Mouse (Mus musculus) ovary, adult 18-20 months (tissue): ENCODE results near the gene Ccdc13.

ENCODE experiments used
- DNase-seq: peaks from one replicate; pipeline ENCODE4 v3.0.0; 2022; ENCODE audit warnings: low spot score, mixed read lengths

Gene Ccdc13

DNA sequence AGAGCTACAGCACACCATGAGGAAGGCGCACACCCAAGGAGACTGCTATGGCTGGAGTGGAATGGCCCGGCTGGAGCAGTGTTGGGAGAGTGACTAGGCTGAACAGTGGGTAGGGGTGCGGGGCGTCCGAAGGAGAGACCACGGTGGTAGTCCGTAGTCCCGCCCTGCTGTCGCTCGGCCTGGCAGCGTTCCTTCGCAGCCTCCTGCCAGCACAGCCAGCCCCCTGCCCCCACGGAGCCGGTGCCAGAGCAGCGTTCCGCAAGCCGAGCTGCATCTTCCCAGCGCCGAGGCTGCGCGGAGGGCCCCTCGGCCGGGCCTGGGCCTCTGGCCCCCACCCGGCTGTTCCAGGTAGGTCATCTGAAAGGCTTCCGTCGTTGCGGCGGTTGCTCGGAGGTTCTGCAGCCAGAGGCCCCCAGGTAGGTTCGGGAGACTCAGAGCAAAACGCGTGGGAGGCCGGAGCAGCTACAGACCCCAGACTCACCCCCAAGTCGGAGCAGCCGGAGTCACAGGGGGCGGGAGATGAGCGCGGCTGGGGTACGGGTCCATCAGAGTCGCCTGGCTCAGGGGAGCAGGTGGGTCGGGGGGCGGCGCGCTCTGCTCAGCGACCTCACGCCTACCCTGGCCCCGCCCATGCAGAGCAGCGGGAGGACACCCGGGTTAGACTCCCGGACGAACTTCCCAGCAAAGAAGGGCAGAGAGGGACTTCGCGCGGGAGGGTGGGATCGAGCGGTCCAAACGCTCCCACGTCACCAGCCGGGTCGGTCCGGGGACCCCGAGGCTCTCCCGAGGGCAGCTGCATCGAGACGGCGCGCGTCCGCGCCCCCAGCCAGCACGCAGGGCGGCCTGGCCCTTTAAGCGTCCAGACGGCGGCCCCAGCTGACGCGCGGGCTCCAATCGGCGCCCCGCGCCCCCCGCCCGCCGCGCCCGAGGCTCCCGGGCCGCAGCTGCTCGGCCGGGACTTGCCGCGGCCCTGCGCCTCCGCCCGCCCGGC, 79.9 kb downstream of the Ccdc13 start, which contains the start of gene Zfp651:
TSS of gene Zfp651 (plus strand) at position 240 of the 991 bp plus-strand sequence.
- no peak for DNase-seq

DNA sequence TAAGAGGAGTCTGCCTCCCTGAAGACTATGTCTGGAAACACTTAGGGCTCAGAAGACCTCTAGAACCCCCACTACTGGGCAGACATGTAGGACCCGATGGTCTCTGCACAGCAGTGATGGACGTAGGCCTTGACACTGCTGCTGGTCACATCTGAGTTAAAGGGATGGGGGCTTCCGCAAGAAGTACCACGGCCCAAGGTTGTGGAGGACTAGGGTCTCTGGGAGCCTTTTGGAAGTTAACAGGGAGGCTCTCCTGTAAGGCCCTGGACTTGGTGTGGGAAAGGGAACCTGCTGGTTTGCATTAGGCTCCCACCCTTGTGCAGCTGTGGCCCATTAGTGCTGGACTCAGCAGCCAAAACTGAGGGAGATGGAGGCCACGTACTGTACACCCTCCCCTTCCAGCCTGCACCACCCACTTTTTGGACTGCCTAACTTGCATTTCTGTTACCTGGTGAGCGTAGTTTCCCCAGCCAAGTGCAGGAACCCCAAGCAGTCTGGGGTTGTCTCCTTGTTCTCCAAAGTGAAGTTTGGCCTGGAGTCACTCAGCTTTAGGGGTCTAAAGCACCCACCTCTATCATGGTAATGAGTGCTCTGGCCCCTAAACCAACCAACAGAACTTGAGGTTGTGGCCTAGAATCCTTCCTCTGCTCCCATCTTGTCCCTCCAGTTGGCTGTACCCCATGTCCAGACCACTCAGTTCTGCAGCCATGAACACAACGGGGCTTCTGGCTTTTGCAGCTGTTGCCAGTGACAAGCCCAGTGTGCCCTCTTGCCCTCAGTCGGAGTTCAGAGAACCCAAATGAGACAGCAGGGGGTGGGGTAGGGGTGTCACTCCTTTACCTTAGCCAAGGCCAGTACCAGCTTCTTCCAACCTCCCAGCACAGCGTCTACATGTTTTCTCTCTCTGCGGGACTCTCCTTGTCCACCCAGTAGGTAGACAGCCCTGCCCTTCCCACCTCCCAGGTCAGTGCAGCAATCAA, 81.1 kb downstream of the Ccdc13 start:
- no peak for DNase-seq

DNA sequence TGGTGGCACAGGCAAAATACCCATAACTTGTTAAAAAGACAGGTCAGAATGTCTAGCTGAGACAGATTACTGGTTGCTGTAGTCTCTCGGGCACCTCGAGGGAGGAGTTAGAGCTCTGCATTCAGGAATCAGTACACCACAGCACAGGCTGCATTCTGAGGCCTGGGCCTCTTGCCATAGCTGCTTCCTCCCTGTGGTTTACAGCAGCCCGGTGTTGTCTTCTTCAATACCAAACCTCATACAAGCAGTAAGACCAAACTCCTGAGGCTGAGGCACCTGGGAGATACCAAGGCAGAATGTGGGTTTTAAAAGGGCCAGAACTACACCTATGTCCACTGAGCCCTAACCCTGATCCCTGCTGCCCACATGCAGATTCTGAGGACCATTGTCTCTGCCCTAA, 81.8 kb downstream of the Ccdc13 start:
- no peak for DNase-seq

DNA sequence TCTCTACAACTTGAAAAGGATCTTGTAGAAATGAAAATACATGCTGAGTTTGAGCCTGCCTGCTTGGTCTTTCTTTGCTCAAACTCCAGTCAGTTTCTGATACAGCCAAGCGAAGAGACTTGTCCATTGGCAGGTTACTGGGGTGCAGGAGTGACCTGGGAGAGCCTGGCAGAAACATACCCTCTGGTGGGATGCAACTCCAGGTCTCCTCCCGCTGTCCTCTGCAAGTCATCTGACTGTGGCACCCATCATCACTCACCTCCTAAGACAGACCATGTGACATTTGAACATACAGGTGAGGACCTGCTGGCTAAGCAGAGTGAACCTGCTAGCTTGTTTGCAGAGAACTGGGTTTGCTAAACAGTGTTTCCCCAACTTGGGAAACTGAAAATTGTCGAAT, 82.5 kb downstream of the Ccdc13 start:
- DNase-seq: no peak

DNA sequence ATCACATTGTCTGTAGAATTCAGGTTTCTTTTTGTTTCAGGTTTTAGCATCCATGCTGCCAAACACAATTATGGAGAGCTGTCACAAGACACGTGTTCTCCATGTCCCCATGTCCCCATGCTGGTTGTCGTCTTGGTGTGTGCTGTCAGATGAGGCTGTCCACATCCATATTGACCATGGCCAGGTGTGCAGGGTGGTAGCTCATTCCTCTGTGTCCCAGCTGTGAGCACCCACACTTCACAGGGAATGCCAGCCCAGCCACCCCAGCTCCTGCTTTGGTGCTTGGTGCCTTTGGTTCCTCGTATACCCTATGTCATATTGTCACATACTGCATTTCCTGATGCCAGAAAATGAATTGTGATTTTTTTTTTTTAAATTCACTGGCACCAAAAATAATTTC, 84.6 kb downstream of the Ccdc13 start:
- no peak for DNase-seq

DNA sequence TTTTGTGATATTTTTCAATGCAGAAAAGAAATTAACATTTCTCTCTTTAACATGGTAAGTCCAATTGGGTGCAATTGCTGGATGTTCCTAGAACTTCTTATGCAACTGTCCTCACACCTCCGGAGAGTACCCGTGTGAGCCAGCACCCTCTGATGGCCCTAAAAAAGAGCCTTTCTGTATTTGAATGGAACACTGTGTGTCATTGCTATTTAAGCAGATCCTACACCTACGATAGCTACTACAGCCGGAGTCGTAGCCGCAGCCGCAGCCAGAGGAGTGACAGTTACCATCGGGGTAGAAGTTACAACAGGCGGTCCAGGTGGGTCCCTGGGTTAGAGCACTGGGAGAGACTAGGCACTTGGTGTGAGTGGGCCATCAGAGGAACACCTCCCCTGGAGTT, 86.5 kb downstream of the Ccdc13 start:
- no peak for DNase-seq
